Mouse (Mus musculus) thymus, adult 2 months (tissue): ENCODE results near the gene Atp6v0d1.

Source experiments
- CTCF ChIP-seq: fragments of 200-500 bp; IDR thresholded peaks from 2 replicates; pipeline ENCODE4 v1.5.1; 2012; ENCODE audit warnings: mild to moderate bottlenecking, control low read depth, low read length, moderate library complexity, borderline replicate concordance; ENCODE audit not compliant: control insufficient read depth, poor library complexity, insufficient read depth; ENCODE audit errors: extremely low read depth
- POLR2A ChIP-seq: fragments of 200-500 bp; IDR thresholded peaks from 2 replicates; pipeline ENCODE4 v1.6.1; 2012; ENCODE audit warnings: mild to moderate bottlenecking, low read length, control low read depth, moderate library complexity; ENCODE audit not compliant: control insufficient read depth, poor library complexity, insufficient read depth; ENCODE audit errors: extremely low read depth

DNA sequence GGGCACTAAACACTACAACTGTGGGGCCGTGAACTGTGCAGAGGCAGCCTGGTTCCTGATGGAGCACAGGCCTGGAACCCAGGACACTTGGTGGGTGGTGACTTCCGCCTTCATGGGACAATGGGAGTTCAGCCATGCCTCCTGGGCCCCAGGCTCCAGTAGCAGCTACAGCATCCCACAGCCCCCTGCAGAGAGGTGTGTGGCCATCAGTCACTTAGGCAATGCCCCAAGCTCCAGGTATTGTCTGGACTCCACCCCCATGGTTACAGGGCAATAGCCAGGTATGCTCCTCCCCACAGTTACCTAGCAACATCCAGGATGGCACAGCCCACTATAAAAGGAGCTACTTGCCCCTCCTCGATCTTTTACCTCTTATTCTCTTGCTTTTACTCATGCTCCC, 10.6 kb downstream of the Atp6v0d1 start:
- TF ChIP-seq CTCF: no peak
- no peak for TF ChIP-seq POLR2A
